Mouse (Mus musculus): ENCODE measurements around the gene Coasy. TPM values are rescaled to one million over a fixed set of nuclear protein-coding genes. Genes with fewer than 3 reads are reported as not detected.
"Not testable (repeated sequence)": the region's sequence is repeated elsewhere in the genome, so short reads cannot be mapped to it uniquely, and the experiment has no call there.

Coasy gene
- polyA plus RNA-seq, 1 experiment from 2014 or later: 26.8 TPM

- H3K9ac ChIP-seq: peak overlapping the region; percentile 93
- ATAC-seq (ENCODE audit: extremely low read depth, insufficient number of reproducible peaks, low FRiP score, low TSS enrichment): no peak
Measured at GRCm38 (mm10) chr11:101120545-101121188, 38.3 kb downstream of the Coasy start.

GRCm38 (mm10) chr11:101124494-101124893, 42.1 kb downstream of the Coasy start:
- Histone ChIP-seq H3K4me1 (peaks cover 17% of the 10 kb centered on the region), H3K36me3 (peaks cover 58% of the 10 kb centered on the region)
- not testable (repeated sequence) for H3K4me2 ChIP-seq; H3K4me3 ChIP-seq; H3K9ac ChIP-seq; ATAC-seq (ENCODE audit: extremely low read depth, insufficient number of reproducible peaks, low FRiP score, low TSS enrichment); H3K9me3 ChIP-seq; H3K27ac ChIP-seq (replicated peaks); H3K27me3 ChIP-seq (replicated peaks)
- WGBS: 91% methylated on average over 8 of the region's 8 CpGs

More at GRCm38 (mm10) chr11:101120545-101121188, 38.3 kb downstream of the Coasy start:
- Histone ChIP-seq H3K36me3 (peaks cover 48% of the 10 kb centered on the region), H3K27ac (replicated peaks) (peak overlapping the region; percentile 94), H3K4me2 (peak overlapping the region; percentile 99), H3K4me3 (peak overlapping the region; percentile 81), H3K9me3 (no peaks in the 10 kb centered on the region), H3K4me1 (peaks cover 43% of the 10 kb centered on the region), H3K27me3 (replicated peaks) (no peaks in the 10 kb centered on the region)
- WGBS: 19% methylated on average over 19 of the region's 19 CpGs

GRCm38 (mm10) chr11:101125008-101125407, 42.6 kb downstream of the Coasy start:
- H3K4me2 ChIP-seq; H3K27me3 ChIP-seq (replicated peaks); H3K27ac ChIP-seq (replicated peaks); ATAC-seq (ENCODE audit: extremely low read depth, insufficient number of reproducible peaks, low FRiP score, low TSS enrichment); H3K9me3 ChIP-seq; H3K4me3 ChIP-seq; H3K9ac ChIP-seq: not testable (repeated sequence)
- Histone ChIP-seq H3K36me3 (peaks cover 58% of the 10 kb centered on the region), H3K4me1 (peaks cover 19% of the 10 kb centered on the region)
- 94% methylated on average over 9 of the region's 9 CpGs for whole genome bisulfite sequencing

GRCm38 (mm10) chr11:101127075-101127474, 44.7 kb downstream of the Coasy start:
- Histone ChIP-seq H3K27me3 (replicated peaks) (no peaks in the 10 kb centered on the region), H3K4me2 (no peak overlapping the region), H3K4me1 (peaks cover 18% of the 10 kb centered on the region), H3K9me3 (no peaks in the 10 kb centered on the region), H3K27ac (replicated peaks) (no peak overlapping the region), H3K9ac (no peak overlapping the region), H3K4me3 (no peak overlapping the region), H3K36me3 (peaks cover 52% of the 10 kb centered on the region)
- 90% methylated on average over 1 of the region's 1 CpGs for WGBS
- ATAC-seq (ENCODE audit: extremely low read depth, insufficient number of reproducible peaks, low FRiP score, low TSS enrichment): no peak

- peaks cover 31% of the 10 kb centered on the region for H3K36me3 ChIP-seq
- no peaks in the 10 kb centered on the region for H3K27me3 ChIP-seq (replicated peaks)
- WGBS: 84% methylated on average over 11 of the region's 11 CpGs
- H3K9ac ChIP-seq: no peak overlapping the region
- no peak overlapping the region for H3K4me3 ChIP-seq
- H3K9me3 ChIP-seq: no peaks in the 10 kb centered on the region
- ATAC-seq (ENCODE audit: extremely low read depth, insufficient number of reproducible peaks, low FRiP score, low TSS enrichment): no peak
- no peak overlapping the region for H3K4me2 ChIP-seq
- no peak overlapping the region for H3K27ac ChIP-seq (replicated peaks)
- peaks cover 21% of the 10 kb centered on the region for H3K4me1 ChIP-seq
Measured at GRCm38 (mm10) chr11:101128996-101129577, 46.7 kb downstream of the Coasy start.

- Histone ChIP-seq H3K9me3 (no peaks in the 10 kb centered on the region), H3K4me1 (peaks cover 29% of the 10 kb centered on the region), H3K27me3 (replicated peaks) (no peaks in the 10 kb centered on the region), H3K9ac (peak overlapping the region; percentile 5; the same call in 1 of the 2 replicates), H3K4me2 (peak overlapping the region; percentile 39), H3K27ac (replicated peaks) (peak overlapping the region; percentile 83), H3K4me3 (no peak overlapping the region), H3K36me3 (peaks cover 22% of the 10 kb centered on the region)
- 20% methylated on average over 18 of the region's 18 CpGs for WGBS
- peak; percentile 45; the same call in 1 of the 2 replicates for ATAC-seq (ENCODE audit: extremely low read depth, insufficient number of reproducible peaks, low FRiP score, low TSS enrichment)
Measured at GRCm38 (mm10) chr11:101130056-101130756, 47.8 kb downstream of the Coasy start.

- Histone ChIP-seq H3K4me3 (no peak overlapping the region), H3K9ac (no peak overlapping the region), H3K27ac (replicated peaks) (no peak overlapping the region), H3K4me2 (no peak overlapping the region), H3K4me1 (peaks cover 29% of the 10 kb centered on the region), H3K36me3 (peaks cover 12% of the 10 kb centered on the region), H3K27me3 (replicated peaks) (no peaks in the 10 kb centered on the region), H3K9me3 (no peaks in the 10 kb centered on the region)
- WGBS: 79% methylated on average over 2 of the region's 2 CpGs
- no peak for ATAC-seq (ENCODE audit: extremely low read depth, insufficient number of reproducible peaks, low FRiP score, low TSS enrichment)
Measured at GRCm38 (mm10) chr11:101131187-101131586, 48.8 kb downstream of the Coasy start.

- no peaks in the 10 kb centered on the region for H3K9me3 ChIP-seq
- no peaks in the 10 kb centered on the region for H3K27me3 ChIP-seq (replicated peaks)
- H3K36me3 ChIP-seq: peaks cover 7% of the 10 kb centered on the region
- 90% methylated on average over 6 of the region's 6 CpGs for WGBS
- no peak overlapping the region for H3K4me2 ChIP-seq
- H3K4me1 ChIP-seq: peaks cover 29% of the 10 kb centered on the region
- no peak overlapping the region for H3K27ac ChIP-seq (replicated peaks)
- H3K4me3 ChIP-seq: no peak overlapping the region
- no peak overlapping the region for H3K9ac ChIP-seq
- no peak for ATAC-seq (ENCODE audit: extremely low read depth, insufficient number of reproducible peaks, low FRiP score, low TSS enrichment)
Measured at GRCm38 (mm10) chr11:101131701-101132100, 49.3 kb downstream of the Coasy start.

GRCm38 (mm10) chr11:101133037-101133436, 50.7 kb downstream of the Coasy start:
- Histone ChIP-seq H3K4me2 (no peak overlapping the region), H3K27me3 (replicated peaks) (no peaks in the 10 kb centered on the region), H3K9me3 (no peaks in the 10 kb centered on the region), H3K4me3 (no peak overlapping the region), H3K36me3 (no peaks in the 10 kb centered on the region), H3K9ac (no peak overlapping the region), H3K27ac (replicated peaks) (no peak overlapping the region), H3K4me1 (peaks cover 29% of the 10 kb centered on the region)
- ATAC-seq (ENCODE audit: extremely low read depth, insufficient number of reproducible peaks, low FRiP score, low TSS enrichment): no peak
- 56% methylated on average over 12 of the region's 12 CpGs for WGBS

- no peak overlapping the region; the same call in 1 of the 2 replicates for H3K9ac ChIP-seq
- no peaks in the 10 kb centered on the region for H3K9me3 ChIP-seq
- no peak overlapping the region for H3K4me3 ChIP-seq
- WGBS: 61% methylated on average over 13 of the region's 13 CpGs
- no peak overlapping the region for H3K4me2 ChIP-seq
- ATAC-seq (ENCODE audit: extremely low read depth, insufficient number of reproducible peaks, low FRiP score, low TSS enrichment): no peak
- peaks cover 33% of the 10 kb centered on the region for H3K4me1 ChIP-seq
- no peaks in the 10 kb centered on the region for H3K36me3 ChIP-seq
- no peak overlapping the region for H3K27ac ChIP-seq (replicated peaks)
- H3K27me3 ChIP-seq (replicated peaks): no peaks in the 10 kb centered on the region
Measured at GRCm38 (mm10) chr11:101134217-101134865, 52.0 kb downstream of the Coasy start.
